Mouse (Mus musculus): ENCODE results near the gene Sppl2c. TPM values are rescaled to one million over a fixed set of nuclear protein-coding genes. Genes with fewer than 3 reads are reported as not detected.

The Sppl2c gene
- not detected for total RNA-seq (2022)

GRCm38 (mm10) chr11:104186135-104186836 is at the start of gene Sppl2c:
Gene Sppl2c (plus strand): TSS chr11:104186327.
- DNase-seq (ENCODE audit: low spot score in 2 of 2) = no peak

- no peak for DNase-seq (ENCODE audit: low spot score in 2 of 2)
These were observed 47.2 kb upstream of the Sppl2c start for GRCm38 (mm10) chr11:104138976-104139375.

GRCm38 (mm10) chr11:104144930-104145329 is 41.2 kb upstream of the Sppl2c start:
- no peak for DNase-seq (ENCODE audit: low spot score in 2 of 2)

GRCm38 (mm10) chr11:104148787-104149186 is 37.3 kb upstream of the Sppl2c start:
- DNase-seq (ENCODE audit: low spot score in 2 of 2) = no peak

GRCm38 (mm10) chr11:104150911-104151310 is 35.2 kb upstream of the Sppl2c start:
- DNase-seq (ENCODE audit: low spot score in 2 of 2) = no peak

- no peak for DNase-seq (ENCODE audit: low spot score in 2 of 2)
These were observed 31.8 kb upstream of the Sppl2c start for GRCm38 (mm10) chr11:104154332-104154731.

GRCm38 (mm10) chr11:104154820-104155635 is 31.1 kb upstream of the Sppl2c start:
- DNase-seq (ENCODE audit: low spot score in 2 of 2) = no peak

GRCm38 (mm10) chr11:104155899-104156298 is 30.2 kb upstream of the Sppl2c start:
- no peak for DNase-seq (ENCODE audit: low spot score in 2 of 2)

GRCm38 (mm10) chr11:104156391-104156790 is 29.7 kb upstream of the Sppl2c start:
- no peak for DNase-seq (ENCODE audit: low spot score in 2 of 2)

- DNase-seq (ENCODE audit: low spot score in 2 of 2) = peak in 1 of 2 experiments; percentile 14
These were observed 28.4 kb upstream of the Sppl2c start for GRCm38 (mm10) chr11:104157603-104158259.

GRCm38 (mm10) chr11:104158260-104158907 is 27.7 kb upstream of the Sppl2c start:
- DNase-seq (ENCODE audit: low spot score in 2 of 2) = no peak

GRCm38 (mm10) chr11:104159769-104160272 is 26.3 kb upstream of the Sppl2c start:
- DNase-seq (ENCODE audit: low spot score in 2 of 2) = no peak

- DNase-seq (ENCODE audit: low spot score in 2 of 2) = no peak
These were observed 25.0 kb upstream of the Sppl2c start for GRCm38 (mm10) chr11:104161153-104161552.

- no peak for DNase-seq (ENCODE audit: low spot score in 2 of 2)
These were observed 21.9 kb upstream of the Sppl2c start for GRCm38 (mm10) chr11:104164257-104164656.

- DNase-seq (ENCODE audit: low spot score in 2 of 2) = peak; percentile 19 to 28
These were observed 14.8 kb upstream of the Sppl2c start for GRCm38 (mm10) chr11:104171281-104171781.

- no peak for DNase-seq (ENCODE audit: low spot score in 2 of 2)
These were observed 7.2 kb upstream of the Sppl2c start for GRCm38 (mm10) chr11:104178893-104179292.

- no peak for DNase-seq (ENCODE audit: low spot score in 2 of 2)
These were observed 6.3 kb upstream of the Sppl2c start for GRCm38 (mm10) chr11:104179804-104180203.

GRCm38 (mm10) chr11:104182141-104182540 is 4.0 kb upstream of the Sppl2c start:
- no peak for DNase-seq (ENCODE audit: low spot score in 2 of 2)

GRCm38 (mm10) chr11:104186837-104187150 is 667 bp downstream of the Sppl2c start:
- no peak for DNase-seq (ENCODE audit: low spot score in 2 of 2)

GRCm38 (mm10) chr11:104187766-104188165 is 1.6 kb downstream of the Sppl2c start:
- no peak for DNase-seq (ENCODE audit: low spot score in 2 of 2)

- DNase-seq (ENCODE audit: low spot score in 2 of 2) = no peak
These were observed 3.9 kb downstream of the Sppl2c start for GRCm38 (mm10) chr11:104190008-104190407.

Measured in gastrocnemius, adult 8-10 months (tissue).